Mouse (Mus musculus) small intestine, adult 2 months (tissue): Measurements from ENCODE around the gene B4galt2.
A peak's percentile ranks its signal among the peaks of the same experiment; 100 is the strongest.

ENCODE experiments used
- CTCF ChIP-seq: fragments of 200-500 bp; IDR thresholded peaks from 2 replicates; pipeline ENCODE4 v1.5.1; 2012; ENCODE audit warnings: low read depth, mild to moderate bottlenecking, control low read depth, inconsistent platforms, low read length, moderate library complexity, mixed read lengths; ENCODE audit not compliant: insufficient replicate concordance, insufficient read length; ENCODE audit errors: extremely low read depth
- POLR2A ChIP-seq: fragments of 200-500 bp; IDR thresholded peaks from 2 replicates; pipeline ENCODE4 v1.6.1; 2012; ENCODE audit warnings: low read depth, mild to moderate bottlenecking, control low read depth, inconsistent platforms, low read length, moderate library complexity

DNA sequence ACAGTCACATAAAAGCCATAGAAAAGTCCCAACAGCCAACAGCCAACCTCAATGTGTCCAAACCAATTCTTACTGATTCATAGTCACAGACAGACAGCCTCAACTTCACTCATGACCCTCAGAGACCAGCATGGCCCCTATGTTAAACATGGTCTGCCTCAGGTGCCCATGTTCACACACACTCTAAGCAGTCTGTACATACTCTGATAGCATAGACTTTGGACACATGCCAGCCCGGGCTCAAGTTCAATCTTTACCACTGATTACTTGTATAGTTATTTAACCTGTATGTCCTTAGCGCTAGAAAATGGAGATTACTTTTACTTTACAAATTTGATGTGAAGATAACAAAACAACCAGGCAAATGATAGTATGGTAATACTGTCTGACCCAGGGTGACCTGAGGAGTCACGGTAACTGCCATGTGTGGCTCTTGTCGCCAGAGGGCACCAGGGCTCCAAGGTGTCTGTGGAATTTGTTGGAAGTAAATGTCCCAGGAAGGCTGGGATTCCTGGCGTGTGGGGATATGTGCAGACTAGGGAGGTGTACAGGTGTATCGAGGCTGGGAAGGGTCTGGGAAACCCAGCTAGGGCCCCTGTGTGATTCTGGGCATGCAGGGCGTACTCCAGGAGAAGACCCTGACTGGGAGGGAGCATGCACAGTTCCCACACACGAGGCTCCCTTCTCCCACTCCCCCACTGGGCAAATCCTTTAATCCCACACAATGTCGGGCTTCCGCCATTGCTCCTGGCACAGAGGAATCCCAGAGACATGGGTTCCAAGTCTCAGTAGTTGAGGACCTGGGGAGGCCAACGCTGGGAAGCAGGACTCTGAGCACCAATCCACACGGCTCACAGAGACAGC is 53.8 kb downstream of the B4galt2 start:
- TF ChIP-seq CTCF, result peak; percentile 86
- peak; percentile 26; the same call in 1 of the 2 replicates for TF ChIP-seq POLR2A
